16 mouse cellular contexts compared by ENCODE assay signal in the genomic region with DNA sequence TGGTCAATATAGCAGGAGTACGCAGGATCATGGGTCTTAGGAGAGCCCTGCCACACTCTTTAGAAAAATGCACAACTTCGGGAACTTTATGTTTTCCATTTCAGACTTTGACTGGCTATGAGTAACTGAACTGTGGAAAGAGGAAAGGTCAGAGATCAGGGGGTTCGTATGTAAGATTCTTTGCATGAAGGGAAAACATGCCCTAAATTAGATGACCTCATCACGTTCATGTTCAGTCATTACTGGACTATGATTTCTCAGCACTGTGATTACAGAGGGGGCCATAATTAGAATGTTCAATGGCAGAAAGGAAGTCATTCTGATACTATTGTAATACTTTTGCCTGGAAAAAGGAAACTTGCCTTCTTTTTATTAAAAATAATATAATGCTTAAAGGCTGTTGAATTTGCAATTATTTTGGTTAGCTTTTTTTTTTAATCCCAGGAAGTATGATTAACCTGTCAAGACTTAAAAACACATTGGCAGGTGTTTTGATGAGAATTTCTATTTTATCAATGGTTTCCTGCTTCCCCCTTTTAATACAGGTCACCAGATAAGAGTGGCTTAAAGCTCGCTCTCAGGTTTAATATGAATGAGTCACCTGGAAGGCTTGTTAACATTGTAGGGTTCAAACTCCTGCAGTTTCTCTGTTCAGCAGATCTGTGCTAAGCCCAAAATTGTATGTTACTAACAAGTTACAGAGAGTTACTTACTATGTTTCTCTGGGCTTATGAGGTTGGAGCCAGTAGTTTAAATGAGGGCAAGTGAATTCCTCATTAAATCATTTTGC.
"Had no signal": no experiment of that assay in that cellular context is flagged by ENCODE, and none has a peak within 500 bp of the region (broad histone marks: within the 10 kb centered on the region; RNA-seq: fewer than 3 reads in every experiment).

No protein-coding gene starts in this region.

- H3K4me1 ChIP-seq: neural tube, embryonic 12.5 days; neural tube, embryonic 13.5 days; neural tube, embryonic 15.5 days; stomach, embryonic 15.5 days had no signal

- H3K9me3 ChIP-seq: neural tube, embryonic 12.5 days; neural tube, embryonic 13.5 days; neural tube, embryonic 15.5 days; stomach, embryonic 15.5 days had no signal

- H3K4me2 ChIP-seq: neural tube, embryonic 12.5 days; neural tube, embryonic 13.5 days; neural tube, embryonic 15.5 days; stomach, embryonic 15.5 days had no signal

- H3K27ac ChIP-seq: neural tube, embryonic 12.5 days; neural tube, embryonic 13.5 days; neural tube, embryonic 15.5 days; stomach, embryonic 15.5 days; stomach, postnatal 0 days had no signal

- H3K9ac ChIP-seq: neural tube, embryonic 12.5 days; neural tube, embryonic 13.5 days; neural tube, embryonic 15.5 days; stomach, embryonic 15.5 days had no signal

- DNase-seq: retina, postnatal 1 day; right cerebral cortex, adult 18-20 months; right cerebral cortex, postnatal 25 days; right cerebral cortex, postnatal 4 days; spleen, adult 18-20 months; thymus, adult 18-20 months; thymus, adult 2 months; thymus, postnatal 14 days; thymus, postnatal 25 days; thymus, postnatal 36 days; thymus, postnatal 4 days had no signal

- H3K36me3 ChIP-seq: neural tube, embryonic 12.5 days; neural tube, embryonic 13.5 days; neural tube, embryonic 15.5 days; stomach, embryonic 15.5 days had no signal

- H3K27me3 ChIP-seq: neural tube, embryonic 12.5 days; neural tube, embryonic 13.5 days; neural tube, embryonic 15.5 days; stomach, embryonic 15.5 days had no signal

- H3K4me3 ChIP-seq: neural tube, embryonic 12.5 days; neural tube, embryonic 13.5 days; neural tube, embryonic 15.5 days; stomach, embryonic 15.5 days had no signal
